Mouse (Mus musculus): ENCODE results near the gene Tnni3.
"Not testable (repeated sequence)": the region's sequence is repeated elsewhere in the genome, so short reads cannot be mapped to it uniquely, and the experiment has no call there.

Tnni3 gene

GRCm38 (mm10) chr7:4524212-4524922, at the start of gene Tnni3:
Gene Tnni3 (minus strand): TSS chr7:4524229.
- in situ Hi-C loops (cut with MseI, MboI): not testable (repeated sequence)

GRCm38 (mm10) chr7:4572361-4572760, 48.3 kb upstream of the Tnni3 start:
- in situ Hi-C loops (cut with MseI, MboI): not testable (repeated sequence)

- in situ Hi-C loops (cut with MseI, MboI): loop anchor here (5.0 kb wide), 2 partner anchors 50 to 60 kb away; no protein-coding TSS in a partner anchor
Observed at GRCm38 (mm10) chr7:4562660-4563059, 38.6 kb upstream of the Tnni3 start.

- in situ Hi-C loops (cut with MseI, MboI): no loop called here
Observed at GRCm38 (mm10) chr7:4557167-4557560, 33.1 kb upstream of the Tnni3 start.

- in situ Hi-C loops (cut with MseI, MboI): no loop called here
Observed at GRCm38 (mm10) chr7:4556256-4557166, 32.5 kb upstream of the Tnni3 start.

GRCm38 (mm10) chr7:4547221-4547641, 23.2 kb upstream of the Tnni3 start, which contains the start of gene Syt5:
Gene Syt5 (minus strand): TSS chr7:4547541.
- in situ Hi-C loops (cut with MseI, MboI): no loop called here

GRCm38 (mm10) chr7:4546591-4547131, 22.6 kb upstream of the Tnni3 start:
- in situ Hi-C loops (cut with MseI, MboI): no loop called here

- in situ Hi-C loops (cut with MseI, MboI): no loop called here
Observed at GRCm38 (mm10) chr7:4546050-4546449, 22.0 kb upstream of the Tnni3 start.

- in situ Hi-C loops (cut with MseI, MboI): no loop called here
Observed at GRCm38 (mm10) chr7:4542013-4542412, 18.0 kb upstream of the Tnni3 start.

GRCm38 (mm10) chr7:4541344-4541743, 17.3 kb upstream of the Tnni3 start:
- in situ Hi-C loops (cut with MseI, MboI): no loop called here

GRCm38 (mm10) chr7:4539019-4539418, 15.0 kb upstream of the Tnni3 start:
- in situ Hi-C loops (cut with MseI, MboI): no loop called here

- in situ Hi-C loops (cut with MseI, MboI): no loop called here
Observed at GRCm38 (mm10) chr7:4537181-4537580, 13.2 kb upstream of the Tnni3 start.

GRCm38 (mm10) chr7:4536369-4536768, 12.3 kb upstream of the Tnni3 start:
- in situ Hi-C loops (cut with MseI, MboI): no loop called here

- in situ Hi-C loops (cut with MseI, MboI): no loop called here
Observed at GRCm38 (mm10) chr7:4532005-4532729, 8.1 kb upstream of the Tnni3 start, which contains the start of gene Dnaaf3. Gene Dnaaf3 (minus strand): TSS chr7:4532453.

GRCm38 (mm10) chr7:4530166-4530565, 6.1 kb upstream of the Tnni3 start:
- in situ Hi-C loops (cut with MseI, MboI): not testable (repeated sequence)

- in situ Hi-C loops (cut with MseI, MboI): loop anchor here in 1 of 2 experiments (5.0 kb wide), 1 partner anchor 50 kb away; no protein-coding TSS in a partner anchor
Observed at GRCm38 (mm10) chr7:4527302-4527689, 3.3 kb upstream of the Tnni3 start.

- in situ Hi-C loops (cut with MseI, MboI): loop anchor here in 1 of 2 experiments (5.0 kb wide), 1 partner anchor 49 kb away; no protein-coding TSS in a partner anchor
Observed at GRCm38 (mm10) chr7:4526341-4527301, 2.6 kb upstream of the Tnni3 start.

- in situ Hi-C loops (cut with MseI, MboI): no loop called here
Observed at GRCm38 (mm10) chr7:4523205-4524130, 561 bp downstream of the Tnni3 start.

GRCm38 (mm10) chr7:4522292-4522691, 1.7 kb downstream of the Tnni3 start:
- in situ Hi-C loops (cut with MseI, MboI): no loop called here

Measured in mouse trophoblast stem cell (cell line).